Mouse (Mus musculus) ES-E14 (cell line): Measurements from ENCODE around the gene Aox4.

ENCODE experiments used
- CHD2 ChIP-seq: IDR thresholded peaks from 2 replicates; pipeline ENCODE4 v1.6.1; 2014; ENCODE audit warnings: mild to moderate bottlenecking, low read depth, low read length, inconsistent platforms
- MAFK ChIP-seq: IDR thresholded peaks from 2 replicates; pipeline ENCODE4 v1.6.1; 2014; ENCODE audit warnings: mild to moderate bottlenecking, low read depth, low read length, inconsistent platforms; ENCODE audit not compliant: insufficient read depth
- ZC3H11A ChIP-seq: IDR thresholded peaks from 2 replicates; pipeline ENCODE4 v1.6.1; 2012; ENCODE audit warnings: low read depth, mild to moderate bottlenecking, inconsistent platforms, low read length, borderline replicate concordance
- ZNF384 ChIP-seq: IDR thresholded peaks from 2 replicates; pipeline ENCODE4 v1.6.1; 2012; ENCODE audit warnings: low read depth, low read length, inconsistent platforms

GRCm38 (mm10) chr1:58169893-58170292, 40.3 kb upstream of the Aox4 start:
- no peak for TF ChIP-seq ZNF384
- no peak for TF ChIP-seq MAFK
- TF ChIP-seq ZC3H11A, result no peak
- TF ChIP-seq CHD2, result no peak
